Mouse (Mus musculus): ENCODE data around the gene Fam206a. TPM values are rescaled to one million over a fixed set of nuclear protein-coding genes. Genes with fewer than 3 reads are reported as not detected.

The Fam206a gene
- polyA plus RNA-seq, 1 experiment, result 4.2 TPM

DNA sequence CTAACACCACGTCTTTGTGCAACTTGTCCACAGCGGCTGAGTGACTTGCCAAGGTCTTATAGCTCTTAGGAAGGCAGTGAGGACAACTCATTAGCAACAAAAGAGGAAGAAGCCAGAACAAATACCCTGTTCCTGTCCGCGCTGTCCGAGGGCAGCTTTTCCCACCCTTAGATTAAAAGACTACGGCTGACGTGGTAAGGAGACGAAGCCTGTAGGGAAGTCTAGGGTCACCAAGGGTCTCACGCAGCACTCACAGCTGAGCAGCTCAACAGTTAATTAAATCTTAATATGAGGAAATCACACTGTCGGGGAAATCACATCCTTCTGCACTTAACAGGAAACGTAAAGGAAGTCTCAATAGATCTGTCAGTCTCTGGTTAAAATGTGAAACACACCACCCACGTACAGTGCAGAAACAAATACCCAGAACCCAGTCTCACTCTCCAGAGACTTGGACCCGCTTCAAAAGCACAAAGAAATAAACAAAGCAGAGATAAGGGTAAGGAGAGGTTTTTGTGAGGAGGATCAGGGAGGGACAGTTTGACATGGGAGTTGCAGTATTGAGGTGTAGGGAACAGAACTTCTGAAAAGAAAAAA lies 29.0 kb downstream of the Fam206a start:
- Histone ChIP-seq H3K4me3 (replicated peaks; ENCODE audit: control insufficient read depth, low read depth, low read length) (no peak overlapping the region), H3K27ac (ENCODE audit: control insufficient read depth, insufficient read depth, low read depth, low read length, poor library complexity) (no peak overlapping the region), H3K4me1 (ENCODE audit: control insufficient read depth, insufficient read depth, low read length) (peaks cover 2% of the 10 kb centered on the region)
- no peak for TF ChIP-seq POLR2A (IDR thresholded peaks at IDR 0.05; ENCODE audit: borderline replicate concordance, control insufficient read depth, low read depth, low read length)
- TF ChIP-seq CTCF (IDR thresholded peaks at IDR 0.05; ENCODE audit: control insufficient read depth, insufficient read depth, low read length), result no peak
- WGBS, result 44% methylated on average over 13 of the region's 13 CpGs

DNA sequence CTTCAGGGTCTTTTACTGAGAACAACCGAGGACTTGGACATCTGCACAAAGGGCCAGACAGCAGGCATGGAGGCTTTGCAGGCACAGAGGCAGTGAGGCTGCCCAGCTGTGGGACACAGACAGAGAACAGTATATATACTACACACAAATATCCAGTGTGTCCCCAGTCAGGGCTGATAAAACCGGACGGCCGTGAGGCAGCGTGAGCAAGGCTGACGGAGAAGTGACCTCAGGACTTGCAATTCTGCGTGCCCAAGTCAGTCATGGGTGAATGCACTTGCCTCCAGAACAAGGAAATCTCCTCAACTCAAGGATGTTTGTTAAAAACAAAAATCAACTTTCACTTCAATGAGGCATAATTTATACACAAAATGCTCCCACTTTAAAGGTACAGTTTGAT lies 29.9 kb downstream of the Fam206a start:
- Histone ChIP-seq H3K27ac (ENCODE audit: control insufficient read depth, insufficient read depth, low read depth, low read length, poor library complexity) (no peak overlapping the region), H3K4me1 (ENCODE audit: control insufficient read depth, insufficient read depth, low read length) (no peaks in the 10 kb centered on the region), H3K4me3 (replicated peaks; ENCODE audit: control insufficient read depth, low read depth, low read length) (no peak overlapping the region)
- TF ChIP-seq CTCF (IDR thresholded peaks at IDR 0.05; ENCODE audit: control insufficient read depth, insufficient read depth, low read length), result no peak
- no peak for TF ChIP-seq POLR2A (IDR thresholded peaks at IDR 0.05; ENCODE audit: borderline replicate concordance, control insufficient read depth, low read depth, low read length)
- WGBS, result 88% methylated on average over 7 of the region's 7 CpGs

DNA sequence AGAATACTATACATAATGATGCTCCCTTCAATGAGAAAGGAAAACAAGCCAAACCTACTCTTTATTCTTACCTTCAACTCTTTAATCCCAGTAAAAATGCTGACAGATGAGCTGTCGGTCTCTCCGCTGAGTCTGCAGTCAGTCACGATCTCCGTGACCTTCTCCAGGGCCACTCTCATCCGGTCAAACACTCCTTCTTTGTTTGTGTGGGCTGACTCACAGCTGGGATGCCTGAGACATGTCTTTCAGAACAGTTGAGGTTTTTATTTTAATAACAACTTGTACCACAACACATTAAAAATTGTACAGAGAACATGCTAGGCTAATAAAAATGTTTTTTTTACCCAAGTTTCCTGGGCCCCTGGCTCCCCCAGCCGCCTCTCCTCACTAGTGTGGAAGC lies 35.5 kb downstream of the Fam206a start:
- TF ChIP-seq POLR2A (IDR thresholded peaks at IDR 0.05; ENCODE audit: borderline replicate concordance, control insufficient read depth, low read depth, low read length), result no peak
- no peak for TF ChIP-seq CTCF (IDR thresholded peaks at IDR 0.05; ENCODE audit: control insufficient read depth, insufficient read depth, low read length)
- no peak overlapping the region for H3K27ac ChIP-seq (ENCODE audit: control insufficient read depth, insufficient read depth, low read depth, low read length, poor library complexity)
- WGBS, result 90% methylated on average over 6 of the region's 6 CpGs
- H3K4me3 ChIP-seq (replicated peaks; ENCODE audit: control insufficient read depth, low read depth, low read length), result no peak overlapping the region
- no peaks in the 10 kb centered on the region for H3K4me1 ChIP-seq (ENCODE audit: control insufficient read depth, insufficient read depth, low read length)

DNA sequence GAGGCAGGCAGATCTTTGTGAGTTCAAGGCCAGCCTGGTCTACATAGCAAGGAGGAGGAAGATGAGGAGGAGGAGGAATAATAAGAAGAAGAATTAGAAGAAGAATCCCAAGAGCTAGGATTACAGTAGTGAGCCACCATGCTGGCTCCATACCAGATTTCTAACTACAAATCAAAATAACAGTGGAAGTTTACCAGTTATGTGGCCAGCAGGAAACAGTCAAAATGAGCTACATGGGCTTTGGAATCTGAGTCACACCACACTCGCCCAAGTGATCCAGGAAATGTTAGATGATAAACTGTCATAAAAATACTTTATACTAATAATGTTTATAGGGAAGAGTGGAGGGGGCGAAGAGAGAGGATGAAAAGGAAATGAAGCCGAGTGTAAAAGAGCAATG lies 38.2 kb downstream of the Fam206a start:
- Histone ChIP-seq H3K4me1 (ENCODE audit: control insufficient read depth, insufficient read depth, low read length) (no peaks in the 10 kb centered on the region), H3K4me3 (replicated peaks; ENCODE audit: control insufficient read depth, low read depth, low read length) (no peak overlapping the region), H3K27ac (ENCODE audit: control insufficient read depth, insufficient read depth, low read depth, low read length, poor library complexity) (no peak overlapping the region)
- TF ChIP-seq POLR2A (IDR thresholded peaks at IDR 0.05; ENCODE audit: borderline replicate concordance, control insufficient read depth, low read depth, low read length), result no peak
- TF ChIP-seq CTCF (IDR thresholded peaks at IDR 0.05; ENCODE audit: control insufficient read depth, insufficient read depth, low read length), result no peak
- 73% methylated on average over 3 of the region's 3 CpGs for WGBS

DNA sequence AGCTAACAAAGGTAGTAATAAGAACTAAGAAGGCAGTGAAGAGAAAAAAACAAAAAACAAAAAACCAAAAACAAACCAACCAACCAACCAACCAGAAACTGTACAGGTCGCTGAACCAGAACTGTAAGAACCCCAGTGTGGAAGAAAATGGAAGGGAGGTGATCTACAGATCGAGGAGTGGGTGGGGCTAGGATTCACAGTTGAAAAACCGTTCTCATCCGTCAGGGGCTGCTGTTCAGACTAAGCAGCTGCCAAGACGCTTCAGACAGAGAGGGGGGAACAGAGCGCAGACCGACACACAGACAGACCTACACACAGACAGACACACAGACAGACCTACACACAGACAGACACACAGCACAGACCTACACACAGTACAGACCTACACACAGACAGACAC lies 40.4 kb downstream of the Fam206a start:
- H3K27ac ChIP-seq (ENCODE audit: control insufficient read depth, insufficient read depth, low read depth, low read length, poor library complexity), result no peak overlapping the region
- TF ChIP-seq POLR2A (IDR thresholded peaks at IDR 0.05; ENCODE audit: borderline replicate concordance, control insufficient read depth, low read depth, low read length), result no peak
- no peak for TF ChIP-seq CTCF (IDR thresholded peaks at IDR 0.05; ENCODE audit: control insufficient read depth, insufficient read depth, low read length)
- H3K4me3 ChIP-seq (replicated peaks; ENCODE audit: control insufficient read depth, low read depth, low read length), result no peak overlapping the region
- 62% methylated on average over 7 of the region's 7 CpGs for WGBS
- H3K4me1 ChIP-seq (ENCODE audit: control insufficient read depth, insufficient read depth, low read length), result no peaks in the 10 kb centered on the region

DNA sequence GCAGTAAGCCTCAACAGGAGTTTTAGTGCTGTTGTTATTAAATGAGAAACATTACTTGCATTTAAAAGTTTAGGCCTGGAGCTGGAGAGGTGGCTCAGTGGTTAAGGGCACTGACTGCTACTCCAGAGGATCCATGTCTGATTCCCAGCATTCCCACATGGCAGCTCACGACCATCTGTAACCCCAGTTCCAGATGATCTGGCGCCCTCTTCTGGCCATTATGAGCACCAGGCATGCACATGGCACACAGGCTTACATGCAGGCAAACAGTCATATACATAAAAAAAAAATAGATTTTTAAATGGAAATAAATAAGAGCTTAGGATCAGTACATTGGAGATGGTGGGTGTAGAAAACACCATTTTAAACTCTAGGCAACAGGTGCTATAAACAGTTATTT lies 41.8 kb downstream of the Fam206a start:
- no peak for TF ChIP-seq POLR2A (IDR thresholded peaks at IDR 0.05; ENCODE audit: borderline replicate concordance, control insufficient read depth, low read depth, low read length)
- peak; percentile 23; the same call in 1 of the 2 replicates for TF ChIP-seq CTCF (IDR thresholded peaks at IDR 0.05; ENCODE audit: control insufficient read depth, insufficient read depth, low read length)
- Histone ChIP-seq H3K4me1 (ENCODE audit: control insufficient read depth, insufficient read depth, low read length) (no peaks in the 10 kb centered on the region), H3K27ac (ENCODE audit: control insufficient read depth, insufficient read depth, low read depth, low read length, poor library complexity) (no peak overlapping the region), H3K4me3 (replicated peaks; ENCODE audit: control insufficient read depth, low read depth, low read length) (no peak overlapping the region)
- 84% methylated on average over 2 of the region's 2 CpGs for WGBS

DNA sequence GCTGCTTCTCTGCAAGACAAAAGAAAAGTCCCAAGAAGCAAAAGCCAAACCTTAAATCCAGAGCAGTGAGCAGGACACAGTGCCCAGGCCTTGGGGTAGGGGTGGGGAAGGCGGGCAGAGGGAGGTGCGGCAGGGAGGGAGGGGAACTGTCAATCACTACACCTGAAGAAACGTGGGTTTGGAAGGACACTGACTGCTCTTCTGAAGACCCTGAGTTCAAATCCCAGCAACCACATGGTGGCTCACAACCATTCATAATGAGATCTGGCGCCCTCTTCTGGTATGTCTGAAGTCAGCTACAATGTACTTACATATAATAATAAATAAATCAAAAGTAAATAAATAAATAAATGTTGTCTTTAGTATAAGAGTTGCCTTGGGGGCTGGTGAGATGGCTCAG lies 42.8 kb downstream of the Fam206a start:
- H3K27ac ChIP-seq (ENCODE audit: control insufficient read depth, insufficient read depth, low read depth, low read length, poor library complexity), result no peak overlapping the region
- no peaks in the 10 kb centered on the region for H3K4me1 ChIP-seq (ENCODE audit: control insufficient read depth, insufficient read depth, low read length)
- 81% methylated on average over 4 of the region's 4 CpGs for WGBS
- TF ChIP-seq POLR2A (IDR thresholded peaks at IDR 0.05; ENCODE audit: borderline replicate concordance, control insufficient read depth, low read depth, low read length) (no peak), CTCF (IDR thresholded peaks at IDR 0.05; ENCODE audit: control insufficient read depth, insufficient read depth, low read length) (no peak)
- H3K4me3 ChIP-seq (replicated peaks; ENCODE audit: control insufficient read depth, low read depth, low read length), result no peak overlapping the region

DNA sequence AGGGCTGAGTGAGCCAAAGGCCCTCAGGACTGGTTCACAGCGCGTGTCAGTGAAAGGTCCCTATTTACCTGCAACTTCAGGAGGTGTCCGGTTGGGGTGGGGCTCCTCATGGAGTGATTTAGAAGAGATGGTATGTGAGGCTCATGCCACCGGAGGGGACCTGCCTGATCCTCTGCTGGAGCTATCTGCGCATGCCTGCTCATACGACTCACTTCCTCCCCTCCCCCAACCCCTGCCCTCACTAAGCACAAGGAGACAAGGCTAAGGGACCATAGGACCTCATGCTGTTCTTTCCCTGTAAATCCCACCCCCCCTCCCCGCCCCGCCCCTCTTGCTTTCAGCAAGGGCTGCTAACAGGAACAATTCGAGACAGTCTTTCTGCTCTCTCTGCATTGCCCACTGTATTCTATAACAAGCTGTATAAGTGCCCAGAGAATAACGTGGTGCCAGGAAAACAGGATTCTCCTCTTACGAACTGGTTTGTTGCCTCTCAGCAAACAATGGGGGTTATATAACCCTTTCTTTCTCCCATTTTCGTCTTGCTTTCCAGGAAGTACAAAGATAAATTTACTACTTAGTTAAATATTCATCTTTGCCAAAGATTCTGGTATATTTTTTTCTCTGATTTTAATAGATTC lies 43.9 kb downstream of the Fam206a start:
- Histone ChIP-seq H3K4me1 (ENCODE audit: control insufficient read depth, insufficient read depth, low read length) (no peaks in the 10 kb centered on the region), H3K4me3 (replicated peaks; ENCODE audit: control insufficient read depth, low read depth, low read length) (no peak overlapping the region), H3K27ac (ENCODE audit: control insufficient read depth, insufficient read depth, low read depth, low read length, poor library complexity) (no peak overlapping the region)
- 82% methylated on average over 12 of the region's 12 CpGs for WGBS
- no peak for TF ChIP-seq CTCF (IDR thresholded peaks at IDR 0.05; ENCODE audit: control insufficient read depth, insufficient read depth, low read length)

DNA sequence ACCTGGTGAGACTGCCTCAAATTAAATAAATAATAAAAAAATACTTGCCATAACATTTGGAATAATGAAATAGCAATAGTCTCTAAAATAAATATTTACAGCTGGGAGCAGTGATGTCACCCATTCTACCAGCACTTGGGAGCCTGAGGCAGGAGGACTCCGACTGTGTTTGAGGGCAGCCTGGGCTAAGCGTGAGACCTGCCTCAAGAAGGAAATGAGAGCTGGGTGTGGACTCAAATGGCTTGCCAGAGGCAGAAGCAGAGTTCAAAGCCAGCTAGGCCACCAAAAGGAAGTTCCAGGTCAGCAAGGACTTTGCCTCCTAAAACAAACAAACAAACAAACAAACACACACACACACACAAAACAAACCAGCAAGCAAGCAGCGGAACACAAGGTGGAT lies 45.3 kb downstream of the Fam206a start:
- Histone ChIP-seq H3K4me1 (ENCODE audit: control insufficient read depth, insufficient read depth, low read length) (no peaks in the 10 kb centered on the region), H3K4me3 (replicated peaks; ENCODE audit: control insufficient read depth, low read depth, low read length) (no peak overlapping the region), H3K27ac (ENCODE audit: control insufficient read depth, insufficient read depth, low read depth, low read length, poor library complexity) (no peak overlapping the region)
- WGBS, result 87% methylated on average over 3 of the region's 3 CpGs
- TF ChIP-seq POLR2A (IDR thresholded peaks at IDR 0.05; ENCODE audit: borderline replicate concordance, control insufficient read depth, low read depth, low read length) (no peak), CTCF (IDR thresholded peaks at IDR 0.05; ENCODE audit: control insufficient read depth, insufficient read depth, low read length) (no peak)
